Mouse (Mus musculus) hindbrain, postnatal 0 days (tissue): ENCODE data around the gene Plscr2. TPM values are rescaled to one million over a fixed set of nuclear protein-coding genes. Genes with fewer than 3 reads are reported as not detected.

ENCODE experiments used
- ATAC-seq: fragments of 200-750 bp; cut with Nextera tagmentation; 2 replicates; pipeline ENCODE4 v1.8.0; 2017; ENCODE audit warnings: mild to moderate bottlenecking, moderate TSS enrichment, moderate library complexity
- DNase-seq: peaks from one replicate; pipeline ENCODE4 v3.0.0-alpha.2; 2015; ENCODE audit warnings: low spot score
- H3K27ac ChIP-seq: fragments of 300-500 bp; sonication (generic); 2 replicates; pipeline ENCODE4 v1.5.1; 2014; ENCODE audit warnings: mild to moderate bottlenecking
- H3K27me3 ChIP-seq: fragments of 300-500 bp; sonication (generic); 2 replicates; pipeline ENCODE4 v1.6.1; 2014; ENCODE audit warnings: low read length, mixed read lengths; ENCODE audit not compliant: insufficient read depth
- H3K36me3 ChIP-seq: fragments of 300-500 bp; sonication (generic); 2 replicates; pipeline ENCODE4 v1.6.1; 2014; ENCODE audit warnings: low read length, mixed read lengths; ENCODE audit not compliant: insufficient read depth
- H3K4me1 ChIP-seq: fragments of 300-500 bp; sonication (generic); 2 replicates; pipeline ENCODE4 v1.6.1; 2014; ENCODE audit warnings: antibody characterized with exemption, low read length, mixed read lengths; ENCODE audit not compliant: insufficient read depth
- H3K4me2 ChIP-seq: fragments of 300-500 bp; sonication (generic); 2 replicates; pipeline ENCODE4 v1.6.1; 2014; ENCODE audit warnings: low read depth, mild to moderate bottlenecking, low read length, moderate library complexity, mixed read lengths
- H3K4me3 ChIP-seq: fragments of 300-500 bp; sonication (generic); 2 replicates; pipeline ENCODE4 v1.5.1; 2014; ENCODE audit warnings: low read length
- H3K9ac ChIP-seq: fragments of 300-500 bp; sonication (generic); replicated peaks from 2 replicates; pipeline ENCODE4 v1.6.1; 2014; ENCODE audit warnings: mild to moderate bottlenecking, low read length, moderate library complexity, mixed read lengths
- H3K9me3 ChIP-seq: fragments of 300-500 bp; sonication (generic); 2 replicates; pipeline ENCODE4 v1.6.1; 2016; ENCODE audit warnings: low read length, mixed read lengths
- CTCF ChIP-seq: IDR thresholded peaks from 2 replicates; pipeline ENCODE4 v1.5.1; 2016; ENCODE audit warnings: antibody characterized with exemption, control low read depth, low read depth
- WGBS: fragments of 180-500 bp; shearing (Covaris S2); extraction: QIAGEN DNeasy Blood & Tissue Kit; methylation state at CpG from one replicate; pipeline ENCODE4 v1.1.7; 2014; 5-methylcytosine and 5-hydroxymethylcytosine counted together
- polyA plus RNA-seq: library from polyadenylated mRNA; unstranded; fragments of >200 nt; fragmentation: Nextera tagmentation; extraction: Ambion mirVana; gene quantifications from 2 replicates; pipeline ENCODE4 v1.2.1, GENCODE M21; 2015
- total RNA-seq: library from RNA; depleted of rRNA; stranded (reverse); fragments of >200 nt; gene quantifications from 2 replicates; pipeline ENCODE4 v1.2.3, GENCODE M21; 2014

The Plscr2 gene
- total and polyA plus RNA-seq, 2 experiments from 2014 or later = 1.5 to 2.3 TPM

DNA sequence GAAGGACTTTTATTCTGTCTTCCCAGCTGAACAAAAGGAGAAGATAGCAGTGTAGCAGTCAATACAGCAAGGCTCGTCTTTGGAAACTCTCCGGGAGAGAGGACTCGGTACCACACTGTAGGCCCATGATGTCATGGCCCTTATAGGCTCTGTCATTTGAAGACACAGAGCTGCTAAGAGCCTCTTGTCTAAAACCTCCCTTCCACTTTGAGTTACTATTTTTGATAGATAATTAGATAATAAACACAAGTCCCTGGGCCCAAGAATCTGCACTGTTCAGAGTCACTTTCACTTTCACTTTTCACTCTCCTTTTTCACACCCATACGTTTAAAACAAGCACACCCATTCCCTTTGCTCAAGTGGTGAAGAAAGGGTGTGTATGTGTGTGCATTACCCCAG is 9.7 kb upstream of the Plscr2 start:
- no peaks in the 10 kb centered on the region for H3K9me3 ChIP-seq
- no peak overlapping the region for H3K9ac ChIP-seq
- no peaks in the 10 kb centered on the region for H3K36me3 ChIP-seq
- no peaks in the 10 kb centered on the region for H3K4me1 ChIP-seq
- H3K27me3 ChIP-seq = no peaks in the 10 kb centered on the region
- WGBS = 85% methylated on average over 4 of the region's 4 CpGs
- H3K27ac ChIP-seq = no peak overlapping the region
- TF ChIP-seq CTCF = no peak
- DNase-seq (no peak), ATAC-seq (no peak)
- H3K4me2 ChIP-seq = no peak overlapping the region
- H3K4me3 ChIP-seq = no peak overlapping the region

DNA sequence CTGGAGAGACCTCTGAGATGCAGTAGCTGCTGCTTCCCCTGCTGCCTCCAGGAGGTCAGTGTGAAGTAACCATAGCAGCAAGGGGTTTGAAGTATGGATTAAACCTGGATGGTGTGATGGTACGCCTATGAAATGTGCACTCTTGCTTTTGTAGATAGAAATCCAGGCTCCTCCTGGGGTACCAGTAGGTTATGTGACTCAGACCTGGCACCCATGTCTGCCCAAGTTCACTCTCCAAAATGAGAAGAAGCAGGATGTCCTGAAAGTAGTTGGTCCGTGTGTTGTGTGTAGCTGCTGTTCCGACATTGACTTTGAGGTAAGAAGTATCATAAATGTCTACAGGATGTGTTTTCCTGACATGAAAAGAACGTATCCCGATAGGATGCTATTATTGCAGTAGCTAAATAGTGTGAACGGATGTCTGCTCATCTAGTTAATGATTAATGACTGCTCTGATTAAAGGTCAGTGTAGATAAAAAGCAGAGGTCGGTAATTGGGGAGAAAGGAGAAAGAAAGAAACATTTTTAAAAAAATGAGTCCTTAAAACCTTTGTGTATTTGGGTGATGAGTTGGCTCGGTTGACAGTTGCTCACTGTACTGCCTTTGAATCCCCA is 8.7 kb upstream of the Plscr2 start:
- Histone ChIP-seq H3K27me3 (no peaks in the 10 kb centered on the region), H3K4me2 (no peak overlapping the region), H3K4me1 (no peaks in the 10 kb centered on the region), H3K4me3 (no peak overlapping the region), H3K36me3 (no peaks in the 10 kb centered on the region), H3K9me3 (no peaks in the 10 kb centered on the region), H3K9ac (no peak overlapping the region), H3K27ac (no peak overlapping the region)
- DNase-seq (no peak), ATAC-seq (no peak)
- TF ChIP-seq CTCF = no peak
- 74% methylated on average over 8 of the region's 8 CpGs for WGBS

- no peak overlapping the region for H3K27ac ChIP-seq
- 93% methylated on average over 1 of the region's 1 CpGs for WGBS
- H3K27me3 ChIP-seq = no peaks in the 10 kb centered on the region
- H3K9ac ChIP-seq = no peak overlapping the region
- H3K9me3 ChIP-seq = no peaks in the 10 kb centered on the region
- no peaks in the 10 kb centered on the region for H3K4me1 ChIP-seq
- TF ChIP-seq CTCF = no peak
- H3K4me2 ChIP-seq = no peak overlapping the region
- H3K36me3 ChIP-seq = no peaks in the 10 kb centered on the region
- H3K4me3 ChIP-seq = no peak overlapping the region
- ATAC-seq (no peak), DNase-seq (no peak)
These were observed 7.7 kb upstream of the Plscr2 start for GRCm38 (mm10) chr9:92267732-92268131.

DNA sequence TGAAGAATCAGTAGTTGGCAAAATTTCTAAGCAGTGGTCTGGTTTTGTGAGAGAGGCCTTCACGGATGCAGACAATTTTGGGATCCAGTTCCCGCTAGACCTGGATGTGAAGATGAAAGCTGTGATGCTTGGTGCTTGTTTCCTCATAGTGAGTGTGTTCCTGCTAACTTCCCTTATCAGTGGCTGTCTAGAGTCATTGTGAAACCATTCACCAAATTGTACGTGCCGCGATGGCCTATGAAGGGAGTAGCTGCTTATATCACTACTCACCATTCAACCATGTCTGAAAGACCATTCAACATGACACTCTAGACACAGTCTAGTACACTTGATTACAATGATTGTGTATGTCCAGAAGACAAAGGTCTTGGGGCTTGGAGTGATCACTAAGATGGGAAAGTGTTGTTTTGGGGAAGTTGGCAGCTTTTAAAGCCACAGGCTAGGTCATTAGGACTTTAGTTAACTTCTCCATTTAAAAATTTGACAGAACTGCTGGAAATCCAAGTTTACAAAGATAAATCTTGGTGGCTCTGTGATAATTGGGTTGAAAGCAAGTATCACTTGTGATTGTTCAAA is 5.5 kb upstream of the Plscr2 start:
- H3K4me3 ChIP-seq = no peak overlapping the region
- 95% methylated on average over 5 of the region's 5 CpGs for WGBS
- ATAC-seq (no peak), DNase-seq (no peak)
- H3K36me3 ChIP-seq = no peaks in the 10 kb centered on the region
- no peak overlapping the region for H3K4me2 ChIP-seq
- no peak overlapping the region for H3K9ac ChIP-seq
- H3K9me3 ChIP-seq = no peaks in the 10 kb centered on the region
- H3K27me3 ChIP-seq = no peaks in the 10 kb centered on the region
- no peaks in the 10 kb centered on the region for H3K4me1 ChIP-seq
- no peak overlapping the region for H3K27ac ChIP-seq
- TF ChIP-seq CTCF = no peak

GRCm38 (mm10) chr9:92270927-92271326 is 4.5 kb upstream of the Plscr2 start:
- H3K4me1 ChIP-seq = no peaks in the 10 kb centered on the region
- H3K9me3 ChIP-seq = no peaks in the 10 kb centered on the region
- no peaks in the 10 kb centered on the region for H3K36me3 ChIP-seq
- TF ChIP-seq CTCF = no peak
- WGBS = 44% methylated on average over 4 of the region's 4 CpGs
- no peak overlapping the region for H3K4me3 ChIP-seq
- no peak overlapping the region for H3K27ac ChIP-seq
- ATAC-seq (no peak), DNase-seq (peak; percentile 56)
- no peaks in the 10 kb centered on the region for H3K27me3 ChIP-seq
- H3K9ac ChIP-seq = no peak overlapping the region
- H3K4me2 ChIP-seq = no peak overlapping the region

DNA sequence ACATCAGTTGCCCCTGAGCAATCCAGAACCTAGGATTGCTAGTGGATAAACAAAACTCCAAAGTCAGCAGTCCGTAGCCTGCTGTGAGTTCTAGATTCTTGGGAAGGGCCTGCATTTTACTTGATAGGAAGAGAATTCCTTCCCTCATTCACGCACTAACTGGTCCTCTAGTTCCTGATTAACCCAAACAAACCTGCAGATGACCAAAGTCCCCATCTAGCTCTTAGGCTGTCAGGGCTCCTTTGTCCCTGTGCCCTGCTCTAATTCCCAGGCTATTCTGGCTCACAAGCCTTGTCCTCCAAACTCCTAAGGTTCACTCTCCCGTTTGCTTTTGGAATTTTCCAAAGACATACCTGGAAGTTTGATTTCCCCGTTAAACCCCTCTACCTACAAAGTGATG is 2.8 kb upstream of the Plscr2 start:
- no peak overlapping the region for H3K9ac ChIP-seq
- no peaks in the 10 kb centered on the region for H3K9me3 ChIP-seq
- no peak overlapping the region for H3K4me3 ChIP-seq
- ATAC-seq (no peak), DNase-seq (no peak)
- H3K27me3 ChIP-seq = no peaks in the 10 kb centered on the region
- H3K4me1 ChIP-seq = no peaks in the 10 kb centered on the region
- WGBS = 90% methylated on average over 4 of the region's 4 CpGs
- H3K36me3 ChIP-seq = no peaks in the 10 kb centered on the region
- H3K27ac ChIP-seq = no peak overlapping the region
- TF ChIP-seq CTCF = no peak
- no peak overlapping the region for H3K4me2 ChIP-seq

DNA sequence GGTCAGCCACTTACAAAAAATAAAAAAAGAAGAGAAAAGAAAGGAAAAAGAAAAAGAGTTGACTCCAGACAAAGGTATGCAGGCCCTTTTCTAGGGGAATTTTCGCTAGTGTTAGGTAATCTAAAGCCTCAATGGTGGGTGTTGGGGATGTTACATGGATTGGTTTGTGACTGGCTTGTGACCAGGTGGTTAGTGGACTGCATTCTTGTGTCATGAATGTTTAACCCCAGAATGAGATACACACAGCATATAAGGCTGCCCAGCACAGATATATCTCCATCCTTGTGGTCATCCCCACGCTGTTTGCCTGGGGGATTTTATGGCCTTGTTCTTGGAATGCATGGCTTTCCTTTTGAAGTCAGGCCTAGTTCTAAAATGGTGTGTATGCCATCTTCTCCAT is 2.1 kb upstream of the Plscr2 start:
- Histone ChIP-seq H3K9me3 (no peaks in the 10 kb centered on the region), H3K4me2 (no peak overlapping the region), H3K9ac (no peak overlapping the region), H3K4me1 (no peaks in the 10 kb centered on the region), H3K27me3 (no peaks in the 10 kb centered on the region), H3K36me3 (no peaks in the 10 kb centered on the region), H3K4me3 (no peak overlapping the region), H3K27ac (no peak overlapping the region)
- ATAC-seq (no peak), DNase-seq (no peak)
- TF ChIP-seq CTCF = no peak
- WGBS = 95% methylated on average over 2 of the region's 2 CpGs
